Mouse (Mus musculus): ENCODE data around the gene Ppil4.

DNA sequence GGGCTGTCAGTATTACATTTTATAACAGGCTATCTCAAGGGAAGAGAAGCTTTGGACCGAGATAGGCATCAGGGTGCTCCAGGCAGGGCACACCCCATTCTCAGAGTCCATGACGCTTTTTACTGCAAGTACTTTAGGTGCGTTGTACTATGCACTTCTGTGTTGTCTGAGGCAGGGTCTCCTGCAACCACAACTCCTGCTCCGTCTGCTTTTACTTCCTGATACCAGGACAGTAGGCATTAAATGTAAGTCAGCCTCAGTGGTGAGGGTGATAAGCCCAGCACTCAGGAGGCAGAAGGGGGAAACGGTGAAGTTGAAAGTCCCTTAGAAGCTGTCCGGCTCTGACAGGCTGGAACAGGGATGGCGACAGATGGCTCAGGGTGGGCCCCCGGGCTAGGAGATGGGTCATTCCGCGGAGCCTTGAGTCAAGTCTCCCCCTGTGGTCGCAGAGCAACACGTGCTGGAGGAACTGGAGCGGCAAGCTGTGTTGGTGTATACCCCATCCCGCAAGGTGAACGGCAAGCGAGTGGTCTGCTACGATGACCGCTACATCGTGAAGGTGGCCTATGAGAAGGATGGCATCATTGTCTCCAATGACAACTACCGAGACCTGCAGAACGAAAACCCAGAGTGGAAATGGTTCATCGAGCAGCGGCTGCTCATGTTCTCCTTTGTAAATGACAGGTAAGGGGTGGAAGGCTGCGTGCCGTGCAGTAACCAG lies 69.4 kb downstream of the Ppil4 start:
- TF ChIP-seq CTCF (IDR thresholded peaks at IDR 0.05; ENCODE audit: borderline replicate concordance, insufficient read depth, low read depth, low read length) (no peak), POLR2A (IDR thresholded peaks at IDR 0.05; ENCODE audit: borderline replicate concordance, insufficient read depth, low read length) (no peak)

Measured in cerebellum, adult 2 months (tissue).